Mouse (Mus musculus): ENCODE measurements around the gene Gpr156. TPM values are rescaled to one million over a fixed set of nuclear protein-coding genes. Genes with fewer than 3 reads are reported as not detected.

Gpr156 gene
- under 1 TPM; 0.74 to 0.81 TPM for total RNA-seq (2021)
- long read RNA-seq, experiment 1 = 0 reads
- long read RNA-seq, experiment 2, full-length matches to known transcripts = 1 of 1 reads
- long read RNA-seq, experiment 2, partial matches to known transcripts = 0 of 1 reads
- long read RNA-seq, experiment 2, other reads (novel, unspliced or antisense) = 0 of 1 reads

- peak in 1 of 2 experiments; percentile 31 for DNase-seq (ENCODE audit: low spot score in 2 of 2)
- peak within 1 kb of the TSS; percentile 67 for H3K4me3 ChIP-seq
- 0 out of 2 replicates have a peak within 1 kb of the TSS, but pooled peaks have one; percentile 37 for H3K27ac ChIP-seq
- TF ChIP-seq CTCF (conservative IDR thresholded peaks at IDR 0.05) = peak; percentile 71
Measured at GRCm38 (mm10) chr16:37916138-37916817, at the start of gene Gpr156. Gpr156 (plus strand) TSS chr16:37916496.

DNA sequence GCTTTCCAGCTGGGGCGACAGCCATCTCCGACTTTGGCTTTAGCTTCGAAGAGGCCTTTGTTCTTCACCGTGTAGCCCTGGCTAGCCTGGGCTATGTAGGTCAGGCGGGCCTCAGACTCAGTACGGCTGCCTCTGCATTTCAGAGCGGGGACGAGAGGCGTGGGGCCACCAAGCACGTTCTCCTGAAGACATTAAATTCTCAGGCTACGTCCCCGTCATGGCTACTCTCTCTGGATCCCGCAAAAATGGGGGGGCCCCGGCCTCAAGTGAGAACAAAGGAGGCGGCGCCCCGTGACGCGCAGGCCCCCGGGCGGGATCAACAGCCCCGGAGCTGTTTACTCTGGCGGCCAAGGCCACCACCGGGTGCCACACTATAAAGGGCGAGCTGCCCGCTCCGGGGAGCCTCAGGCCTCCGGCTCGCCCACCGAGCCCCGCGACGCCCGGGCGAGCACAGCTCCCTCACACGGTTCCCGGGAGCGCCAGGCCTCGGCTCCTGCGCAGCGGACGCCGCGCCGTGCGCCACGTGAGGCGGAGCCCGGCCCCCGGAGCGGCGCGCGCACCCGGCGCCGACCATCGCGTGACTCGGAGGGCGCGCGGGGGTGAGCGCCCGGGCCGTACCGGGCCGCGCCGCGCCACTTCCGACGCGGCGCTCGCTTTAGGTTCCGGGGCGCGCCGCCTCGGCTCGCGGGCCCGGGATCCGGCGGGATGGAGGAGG lies 48.3 kb upstream of the Gpr156 start, which contains the start of gene Lrrc58:
TSS of gene Lrrc58 (plus strand) at position 599 of the 715 bp plus-strand sequence.
- Histone ChIP-seq H3K4me3 (peak within 1 kb of the TSS; percentile 77), H3K27ac (peak within 1 kb of the TSS; percentile 100)
- DNase-seq (ENCODE audit: low spot score in 2 of 2) = peak; percentile 80 to 85
- no peak for TF ChIP-seq CTCF (conservative IDR thresholded peaks at IDR 0.05)

DNA sequence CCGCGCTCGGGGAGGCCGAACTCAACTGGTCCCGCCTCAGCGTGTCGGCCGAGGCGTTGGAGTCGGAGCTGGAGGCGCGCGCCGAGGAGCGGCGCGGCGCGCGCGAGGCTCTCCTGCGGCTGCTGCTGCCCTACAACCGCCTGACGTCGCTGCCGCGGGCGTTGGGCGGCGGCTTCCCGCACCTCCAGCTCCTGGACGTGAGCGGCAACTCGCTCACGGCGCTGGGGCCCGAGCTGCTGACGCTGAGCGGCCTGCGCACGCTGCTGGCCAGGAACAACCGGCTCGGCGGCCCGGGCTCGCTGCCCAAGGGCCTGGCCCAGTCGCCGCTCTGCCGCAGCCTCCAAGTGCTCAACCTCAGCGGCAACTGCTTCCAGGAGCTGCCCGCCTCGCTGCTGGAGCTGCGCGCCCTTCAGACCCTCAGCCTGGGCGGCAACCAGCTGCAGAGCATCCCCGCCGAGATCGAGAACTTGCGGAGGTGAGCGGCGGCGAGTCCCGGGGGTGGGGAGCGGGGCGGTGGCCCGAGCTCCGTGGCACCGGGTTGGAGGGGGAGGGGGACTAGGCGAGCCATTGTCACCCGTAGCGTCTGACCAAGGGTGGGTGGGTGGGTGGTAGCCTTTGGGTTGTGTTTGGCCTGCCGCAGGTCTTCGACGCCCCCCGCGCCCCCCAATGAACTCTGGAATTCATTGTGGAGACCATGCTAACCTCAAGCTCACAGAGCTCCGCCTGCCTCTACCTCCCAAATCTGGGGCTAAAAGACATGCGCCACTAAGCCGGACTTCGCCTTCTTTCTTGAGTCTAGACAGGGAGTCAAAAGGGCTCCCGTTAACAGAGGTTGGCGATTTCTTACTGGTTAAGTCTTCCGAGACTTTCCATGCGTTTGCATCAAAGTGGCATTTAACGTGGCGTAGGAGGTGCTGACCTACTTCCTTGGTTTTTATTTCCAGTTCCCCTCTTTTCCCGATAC lies 47.5 kb upstream of the Gpr156 start:
- peak overlapping the region; percentile 100 for H3K27ac ChIP-seq
- TF ChIP-seq CTCF (conservative IDR thresholded peaks at IDR 0.05) = no peak
- DNase-seq (ENCODE audit: low spot score in 2 of 2) = peak in 1 of 2 experiments; percentile 23
- peak overlapping the region; percentile 77 for H3K4me3 ChIP-seq

DNA sequence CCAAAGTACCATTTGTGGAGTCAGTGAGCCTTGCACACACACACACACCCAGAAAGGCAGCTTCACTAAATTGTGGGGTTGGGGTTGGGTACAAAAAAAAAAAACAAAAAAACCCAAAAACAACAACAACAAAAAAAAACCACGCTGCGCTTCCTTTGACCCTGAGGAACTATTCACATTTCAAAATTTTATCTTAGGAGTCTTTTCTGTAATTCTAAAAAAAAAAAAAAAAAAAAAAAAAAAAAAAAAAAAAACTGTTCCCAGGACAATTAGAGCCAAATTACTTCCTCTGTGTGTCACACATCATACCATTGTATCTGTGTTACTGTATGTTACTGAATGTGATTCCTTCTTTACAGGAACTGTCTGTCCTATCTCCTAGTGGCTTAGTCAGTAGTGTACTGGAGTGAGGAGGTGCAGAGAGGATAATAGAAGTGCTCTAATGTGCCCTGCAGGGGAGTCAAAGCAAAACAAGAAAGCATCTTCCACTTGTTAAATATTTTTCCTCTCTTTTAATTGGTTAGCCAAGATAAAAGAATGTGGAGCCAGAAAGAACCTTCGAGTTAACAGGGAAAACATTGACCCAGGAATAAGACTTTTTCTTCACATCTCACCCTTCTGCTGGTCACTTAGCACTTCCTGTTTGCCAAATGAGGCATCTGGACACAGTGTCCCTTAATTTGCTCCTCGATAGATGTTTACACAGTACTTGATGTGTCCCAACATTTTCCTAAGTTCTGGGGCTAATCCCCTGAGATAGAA lies 46.6 kb upstream of the Gpr156 start:
- peak; percentile 37; the same call in 1 of the 2 replicates for TF ChIP-seq CTCF (conservative IDR thresholded peaks at IDR 0.05)
- Histone ChIP-seq H3K27ac (peak overlapping the region; percentile 100), H3K4me3 (peak overlapping the region; percentile 77)
- no peak for DNase-seq (ENCODE audit: low spot score in 2 of 2)

DNA sequence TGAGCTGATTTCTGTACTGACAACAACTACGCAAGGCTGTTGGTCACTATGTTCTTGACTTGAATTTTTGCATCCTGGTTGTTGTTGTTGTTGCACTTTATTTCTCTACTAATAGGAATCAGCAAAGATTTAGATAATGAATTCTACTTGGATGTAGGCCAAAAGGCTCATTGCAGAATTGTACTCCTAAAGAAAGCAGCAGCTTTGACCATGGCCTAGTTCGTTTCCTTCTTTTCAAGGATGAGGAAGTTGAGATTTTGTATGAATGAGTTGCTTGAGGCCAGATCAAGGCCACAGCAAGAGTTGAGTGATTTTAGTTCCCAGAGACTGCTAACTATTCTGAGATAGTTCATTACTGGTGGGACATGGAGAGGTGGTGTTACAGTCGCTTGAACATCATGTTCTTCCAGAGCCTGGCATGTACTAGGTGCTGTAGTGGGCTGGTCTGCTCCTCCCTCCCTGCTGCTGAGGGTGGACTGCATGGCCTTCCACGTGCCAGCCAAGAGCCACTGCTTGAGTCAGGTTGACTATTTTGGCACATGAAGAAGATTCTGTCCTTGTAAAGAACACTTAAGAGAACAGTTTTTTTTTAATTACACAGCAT lies 45.1 kb upstream of the Gpr156 start:
- Histone ChIP-seq H3K4me3 (peak overlapping the region; percentile 2; the same call in 1 of the 2 replicates), H3K27ac (peak overlapping the region; percentile 100)
- no peak for TF ChIP-seq CTCF (conservative IDR thresholded peaks at IDR 0.05)
- DNase-seq (ENCODE audit: low spot score in 2 of 2) = peak in 1 of 2 experiments; percentile 10

GRCm38 (mm10) chr16:37874501-37875235 lies 41.6 kb upstream of the Gpr156 start:
- Histone ChIP-seq H3K4me3 (no peak overlapping the region), H3K27ac (0 out of 2 replicates have a peak overlapping the region, but pooled peaks have one; percentile 3)
- TF ChIP-seq CTCF (conservative IDR thresholded peaks at IDR 0.05) = no peak
- no peak for DNase-seq (ENCODE audit: low spot score in 2 of 2)

DNA sequence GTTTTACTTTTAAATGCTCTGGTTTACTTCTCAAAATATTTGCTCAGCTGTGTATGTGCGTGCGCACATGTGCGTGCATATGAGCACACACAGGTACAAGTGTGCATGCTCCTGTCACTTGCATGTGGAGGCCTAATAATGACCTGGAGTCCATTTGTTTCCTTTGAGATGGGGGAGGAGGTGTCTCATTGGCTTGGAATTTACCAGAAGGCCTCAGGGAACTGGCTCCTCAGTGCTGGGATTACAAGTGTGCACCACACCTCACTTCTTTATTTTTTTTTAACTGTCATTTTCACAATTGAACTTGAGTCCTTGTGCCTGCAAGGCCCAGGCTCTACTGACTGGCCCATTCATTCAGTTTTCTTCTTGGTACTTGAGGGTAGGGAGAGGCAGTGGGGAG lies 38.9 kb upstream of the Gpr156 start:
- TF ChIP-seq CTCF (conservative IDR thresholded peaks at IDR 0.05) = no peak
- H3K27ac ChIP-seq = no peak overlapping the region
- no peak for DNase-seq (ENCODE audit: low spot score in 2 of 2)

GRCm38 (mm10) chr16:37878951-37879505 lies 37.3 kb upstream of the Gpr156 start:
- Histone ChIP-seq H3K27ac (no peak overlapping the region), H3K4me3 (no peak overlapping the region)
- no peak for TF ChIP-seq CTCF (conservative IDR thresholded peaks at IDR 0.05)
- no peak for DNase-seq (ENCODE audit: low spot score in 2 of 2)

More for the DNA sequence above, 38.9 kb upstream of the Gpr156 start:
- no peak overlapping the region for H3K4me3 ChIP-seq

DNA sequence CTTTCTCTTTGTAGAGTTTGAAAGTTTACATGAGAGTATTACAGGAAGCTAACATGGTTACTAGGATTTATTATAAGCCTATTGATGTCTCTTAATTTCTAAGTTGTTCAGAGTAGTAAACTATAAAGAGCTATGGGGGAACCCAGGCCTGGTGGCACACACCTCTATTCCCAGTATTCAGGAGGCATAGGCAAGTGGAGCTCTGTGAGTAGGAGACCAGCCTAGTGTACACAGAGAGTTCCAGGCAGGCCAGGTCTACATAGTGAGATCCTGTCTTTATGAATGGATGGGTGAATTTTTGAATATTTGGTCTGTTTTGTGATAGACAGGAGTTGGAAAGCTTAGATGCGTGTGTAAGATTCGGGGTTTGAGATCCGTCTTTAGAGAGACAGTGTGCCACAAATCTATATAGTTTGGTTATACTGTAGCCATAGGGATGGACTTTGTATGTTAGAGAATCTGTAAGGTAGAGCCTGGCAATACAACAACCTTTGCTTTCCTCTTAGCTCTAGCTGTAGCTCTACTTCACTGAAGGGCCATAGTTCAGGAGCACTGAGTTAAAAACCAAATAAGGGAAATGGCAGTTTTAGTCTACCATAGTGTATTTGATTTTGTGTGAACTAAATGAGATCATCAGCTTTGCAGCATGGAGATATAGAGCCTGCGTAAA lies 36.4 kb upstream of the Gpr156 start:
- no peak overlapping the region for H3K4me3 ChIP-seq
- no peak for DNase-seq (ENCODE audit: low spot score in 2 of 2)
- TF ChIP-seq CTCF (conservative IDR thresholded peaks at IDR 0.05) = no peak
- H3K27ac ChIP-seq = no peak overlapping the region

GRCm38 (mm10) chr16:37881168-37881567 lies 35.1 kb upstream of the Gpr156 start:
- TF ChIP-seq CTCF (conservative IDR thresholded peaks at IDR 0.05) = no peak
- no peak for DNase-seq (ENCODE audit: low spot score in 2 of 2)
- Histone ChIP-seq H3K4me3 (no peak overlapping the region), H3K27ac (no peak overlapping the region)

All from layer of hippocampus, adult 2 months (tissue).